Mouse (Mus musculus) gastrocnemius, postnatal 14 days (tissue): ENCODE measurements at regions not wholly inside any gene's neighbourhood (a gene's known extent, or its start where the extent isn't known, plus 50 kb on each side); places are given as distances from the start of the nearest gene placed in this dataset.

ENCODE experiments used
- DNase-seq: peaks from one replicate; pipeline ENCODE4 v3.0.0; 2021; ENCODE audit warnings: mixed read lengths
- intact Hi-C: fragments of 180-260 bp; cut with DNase I; formaldehyde crosslinking; loops from one replicate; pipeline ENCODE4 v1.15.1; 2025; ENCODE audit warnings: low total_unique reads

DNA sequence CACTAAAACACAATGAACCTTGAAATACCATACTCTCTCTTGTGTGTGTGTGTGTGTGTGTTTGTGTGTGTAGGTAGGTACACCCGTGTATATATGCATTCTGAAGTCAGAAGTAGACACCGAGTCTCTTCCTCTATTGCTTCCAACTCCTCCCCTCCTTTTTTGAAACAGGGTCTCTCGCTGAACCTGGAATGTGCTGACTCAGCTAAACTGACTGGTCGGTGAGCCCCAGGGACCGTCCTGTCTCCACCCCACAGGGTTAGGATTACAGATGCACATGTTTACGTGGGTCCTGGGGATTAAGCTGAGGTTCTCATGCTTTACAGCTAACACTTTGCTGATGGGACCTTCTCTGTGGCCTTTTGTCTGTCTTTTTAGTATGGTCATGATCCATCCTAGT, 74.8 kb upstream of the Nfil3 start:
- no peak for DNase-seq
- intact Hi-C loops = no loop called here

- DNase-seq = no peak
- intact Hi-C loops = no loop called here
These were observed 72.3 kb upstream of the Nfil3 start for GRCm38 (mm10) chr13:53053211-53053610.

DNA sequence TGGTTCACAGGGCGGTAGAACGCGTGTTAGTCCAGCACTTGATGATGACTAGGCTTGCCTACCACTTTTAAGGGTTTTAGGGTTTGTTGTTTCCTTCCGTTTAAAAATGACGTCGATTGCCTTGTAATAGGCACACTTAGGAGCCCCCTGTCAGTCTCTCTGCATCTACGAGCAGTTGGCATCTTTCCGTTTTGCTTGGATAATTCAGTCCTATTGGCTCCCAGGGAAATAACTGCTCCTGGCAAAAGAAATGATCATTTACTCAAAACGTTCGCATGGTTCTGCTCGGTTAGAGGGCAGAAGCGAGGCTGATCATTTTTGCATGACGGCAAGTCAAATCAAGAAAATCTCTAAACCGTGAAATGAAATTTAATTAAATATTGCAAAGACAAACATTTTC, 71.9 kb upstream of the Nfil3 start:
- intact Hi-C loops = no loop called here
- no peak for DNase-seq

GRCm38 (mm10) chr13:53052188-53052587, 71.3 kb upstream of the Nfil3 start:
- intact Hi-C loops = no loop called here
- no peak for DNase-seq

GRCm38 (mm10) chr13:53051386-53051785, 70.5 kb upstream of the Nfil3 start:
- intact Hi-C loops = no loop called here
- no peak for DNase-seq

- intact Hi-C loops = no loop called here
- no peak for DNase-seq
These were observed 68.3 kb upstream of the Nfil3 start for GRCm38 (mm10) chr13:53049176-53049575.

DNA sequence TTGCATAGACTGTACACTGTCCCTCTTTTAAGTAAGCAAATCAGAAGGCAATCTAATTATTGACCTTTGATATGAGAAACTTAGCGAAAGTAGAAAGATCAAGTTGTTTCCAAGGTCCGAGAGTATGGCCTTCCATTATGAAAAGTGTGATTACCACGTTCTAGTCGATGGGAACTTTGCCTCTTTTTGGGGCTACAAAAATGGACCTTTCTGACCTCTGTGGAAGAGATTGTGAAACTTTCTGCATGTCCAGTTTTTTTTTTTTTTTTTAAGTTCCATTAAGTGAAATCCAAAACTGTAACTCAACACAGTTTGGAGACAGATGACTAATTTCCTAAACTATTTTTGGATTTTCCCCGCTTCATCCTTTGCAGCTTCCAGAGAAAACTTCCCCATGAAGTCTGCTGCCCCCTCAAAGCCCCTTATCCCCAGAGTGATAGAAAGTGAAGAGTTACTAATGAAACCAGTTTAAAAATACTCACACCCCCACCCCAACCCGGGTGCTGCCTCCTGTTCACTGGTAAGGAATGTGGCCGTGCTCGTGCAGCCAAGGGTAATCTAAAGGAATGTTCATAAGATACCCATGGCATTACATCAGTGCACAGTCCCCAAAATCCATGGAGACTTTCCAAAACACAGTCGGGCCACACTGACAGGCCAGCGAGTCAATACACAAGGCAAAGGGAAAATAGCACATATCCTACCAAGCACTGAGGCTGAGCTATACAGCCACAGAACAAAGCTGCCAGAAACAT, 52.5 kb upstream of the Nfil3 start:
- peak; percentile 17 for DNase-seq
- intact Hi-C loops = no loop called here
